Mouse (Mus musculus) G1E (cell line): ENCODE measurements around the gene Fgfr2.

Experiments
- CTCF ChIP-seq: IDR thresholded peaks from 2 replicates; pipeline ENCODE4 v1.5.1; 2012; ENCODE audit warnings: low read depth, low read length, inconsistent platforms, mixed read lengths
- GATA1 ChIP-seq: IDR thresholded peaks from 2 replicates; pipeline ENCODE4 v1.6.1; 2012; ENCODE audit warnings: borderline replicate concordance, low read length, inconsistent platforms, mixed read lengths

DNA sequence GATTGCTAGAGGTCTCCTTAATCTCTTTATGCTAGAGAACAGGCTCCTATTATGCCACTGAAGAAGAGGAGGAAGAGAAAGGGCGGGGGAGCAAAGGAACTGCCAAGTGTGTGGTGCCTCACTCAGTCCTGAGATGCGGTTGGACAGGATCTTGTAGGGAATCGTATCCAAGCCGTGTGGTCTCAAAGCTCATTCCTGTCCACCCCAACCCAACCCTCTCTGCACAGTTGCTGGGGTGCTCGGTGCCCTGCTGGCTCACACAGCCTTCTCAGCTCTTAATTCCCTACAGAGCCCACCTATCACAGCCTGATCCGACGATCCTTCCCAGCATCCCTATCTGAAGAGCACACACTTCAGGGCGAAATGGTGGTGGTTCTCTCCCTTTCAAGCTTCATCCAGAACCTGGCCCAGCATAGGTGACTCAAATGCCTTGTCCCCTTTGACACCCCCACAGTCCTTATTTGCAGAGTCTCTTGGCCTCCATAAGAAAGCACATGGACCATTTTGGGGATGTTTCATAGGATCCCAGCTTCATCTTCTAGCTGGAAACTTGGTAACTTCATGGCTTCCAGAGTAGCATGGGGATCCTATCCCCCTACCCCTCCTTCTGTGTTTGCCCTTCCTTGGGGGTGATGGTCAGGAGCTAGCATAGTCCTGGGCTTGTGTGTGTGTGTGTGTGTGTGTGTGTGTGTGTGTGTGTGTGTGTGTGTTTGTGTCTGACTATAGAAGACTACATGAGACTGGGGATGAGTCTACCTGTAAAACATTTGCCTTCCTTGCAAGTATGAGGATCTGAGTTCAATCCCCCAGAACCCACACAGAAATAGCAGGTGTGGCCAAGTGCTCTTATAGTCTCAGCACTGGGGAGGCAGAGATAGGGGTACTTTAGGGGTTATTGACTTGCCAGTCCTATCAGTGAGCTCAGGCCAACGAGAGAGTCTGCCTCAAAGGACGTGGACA is 766.0 kb downstream of the Fgfr2 start:
- no peak for TF ChIP-seq CTCF
- TF ChIP-seq GATA1 = no peak
